Mouse (Mus musculus) megakaryocyte, embryonic 14.5 days (primary cell): ENCODE results near the gene Cenpv.

Source experiments
- FLI1 ChIP-seq: IDR thresholded peaks from 2 replicates; pipeline ENCODE4 v1.6.1; 2012; ENCODE audit warnings: low read length, inconsistent platforms, mixed read lengths
- GATA1 ChIP-seq: IDR thresholded peaks from 3 replicates; pipeline ENCODE4 v1.6.1; 2012; ENCODE audit warnings: mixed read lengths, low read length, inconsistent platforms, borderline replicate concordance

- no peak for TF ChIP-seq GATA1
- no peak for TF ChIP-seq FLI1
Observed at GRCm38 (mm10) chr11:62540167-62540566, 1.1 kb upstream of the Cenpv start.
